Mouse (Mus musculus) ES-E14 (cell line): ENCODE measurements at regions not wholly inside any gene's neighbourhood (a gene's known extent, or its start where the extent isn't known, plus 50 kb on each side); places are given as distances from the start of the nearest gene placed in this dataset.

Experiments
- DNase-seq: peaks from one replicate; pipeline ENCODE4 v3.0.0-alpha.2; 2013; ENCODE audit warnings: low read depth, low spot score
- H3K27ac ChIP-seq: 2 replicates; pipeline ENCODE4 v1.5.1; 2012; ENCODE audit warnings: low read depth, mild to moderate bottlenecking, low read length, moderate library complexity, mixed read lengths; ENCODE audit not compliant: poor library complexity, insufficient read depth, severe bottlenecking
- H3K36me3 ChIP-seq: 2 replicates; pipeline ENCODE4 v1.6.1; 2012; ENCODE audit warnings: mild to moderate bottlenecking, low read length, moderate library complexity, mixed read lengths; ENCODE audit not compliant: control insufficient read depth, poor library complexity, insufficient read depth, severe bottlenecking
- H3K4me1 ChIP-seq, 2 experiments: fragments of 150-350 bp in 1 of 2; sonication (generic) in 1 of 2; 2 replicates each; pipeline ENCODE4 v1.6.1; 2012; ENCODE audit warnings: low read length in 2 of 2, mild to moderate bottlenecking in 1 of 2, mixed read lengths in 1 of 2; ENCODE audit not compliant: control insufficient read depth in 2 of 2, insufficient read depth in 2 of 2, poor library complexity in 1 of 2
- H3K4me3 ChIP-seq, 2 experiments: fragments of 150-350 bp in 1 of 2; sonication (generic) in 1 of 2; 2 replicates each; pipeline ENCODE4 v1.5.1; 2012; ENCODE audit warnings: low read length in 2 of 2, low read depth in 1 of 2, mild to moderate bottlenecking in 1 of 2, mixed read lengths in 1 of 2; ENCODE audit not compliant: insufficient read depth in 1 of 2, poor library complexity in 1 of 2, severe bottlenecking in 1 of 2
- H3K9ac ChIP-seq: 2 replicates; pipeline ENCODE4 v1.6.1; 2012; ENCODE audit warnings: low read depth, mild to moderate bottlenecking, low read length, mixed read lengths; ENCODE audit not compliant: poor library complexity, insufficient read depth, severe bottlenecking
- H3K9me3 ChIP-seq: fragments of 150-350 bp; sonication (generic); 2 replicates; pipeline ENCODE4 v1.6.1; 2012; ENCODE audit warnings: low read depth, mild to moderate bottlenecking, low read length; ENCODE audit not compliant: control insufficient read depth, insufficient read depth
- CHD2 ChIP-seq: IDR thresholded peaks from 2 replicates; pipeline ENCODE4 v1.6.1; 2014; ENCODE audit warnings: mild to moderate bottlenecking, low read depth, low read length, inconsistent platforms
- HCFC1 ChIP-seq: IDR thresholded peaks from 2 replicates; pipeline ENCODE4 v1.6.1; 2012; ENCODE audit warnings: low read length, inconsistent platforms, borderline replicate concordance; ENCODE audit not compliant: insufficient read depth
- MAFK ChIP-seq: IDR thresholded peaks from 2 replicates; pipeline ENCODE4 v1.6.1; 2014; ENCODE audit warnings: mild to moderate bottlenecking, low read depth, low read length, inconsistent platforms; ENCODE audit not compliant: insufficient read depth
- ZC3H11A ChIP-seq: IDR thresholded peaks from 2 replicates; pipeline ENCODE4 v1.6.1; 2012; ENCODE audit warnings: low read depth, mild to moderate bottlenecking, inconsistent platforms, low read length, borderline replicate concordance
- ZNF384 ChIP-seq: IDR thresholded peaks from 2 replicates; pipeline ENCODE4 v1.6.1; 2012; ENCODE audit warnings: low read depth, low read length, inconsistent platforms
- in situ Hi-C, 2 experiments: fragments of 600-800 bp; cut with MboI; formaldehyde crosslinking; loops; one replicate each; pipeline ENCODE4 v1.15.1; 2025; ENCODE audit warnings: low sequenced_read_pairs in 2 of 2, inconsistent platforms in 1 of 2; ENCODE audit not compliant: unreplicated experiment in 2 of 2

DNA sequence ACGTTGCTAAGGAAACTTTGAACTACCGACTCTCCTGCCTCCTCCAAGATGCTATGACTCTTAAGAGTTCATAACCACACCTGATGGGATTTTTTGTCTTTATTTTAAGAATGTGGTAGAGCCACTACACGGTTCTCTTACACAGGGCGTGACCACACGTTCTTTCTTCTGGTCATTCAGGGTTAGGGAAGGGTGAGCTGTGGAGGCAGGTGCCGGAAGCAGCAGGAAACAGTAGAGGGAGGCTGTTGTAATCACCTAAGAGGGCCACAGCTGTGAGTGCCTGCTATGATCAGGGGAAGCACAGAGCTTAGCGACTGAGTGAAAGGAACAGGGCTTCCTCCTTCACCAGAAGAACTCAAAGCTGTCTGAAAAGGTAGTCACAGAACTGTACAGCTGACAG is 50.6 kb upstream of the Larp1 start:
- no peak overlapping the region for H3K4me3 ChIP-seq
- in situ Hi-C loops, result loop anchor here in 1 of 2 experiments (5.0 to 10.0 kb wide), 2 partner anchors 59 to 137 kb away; partner anchors contain the start of gene Gm12248
- peak overlapping the region; percentile 10; the same call in 1 of the 2 replicates for H3K27ac ChIP-seq
- H3K9ac ChIP-seq, result no peak overlapping the region
- no peak for DNase-seq
- peaks cover 0 to 28% of the 10 kb centered on the region in 2 experiments; a peak in 2 of 4 replicates for H3K4me1 ChIP-seq
- H3K36me3 ChIP-seq, result no peaks in the 10 kb centered on the region
- no peaks in the 10 kb centered on the region for H3K9me3 ChIP-seq
- TF ChIP-seq ZNF384, result no peak
- TF ChIP-seq ZC3H11A, result no peak
- no peak for TF ChIP-seq HCFC1
- TF ChIP-seq CHD2, result no peak
- no peak for TF ChIP-seq MAFK

- peaks cover 0 to 30% of the 10 kb centered on the region in 2 experiments; a peak in 2 of 4 replicates for H3K4me1 ChIP-seq
- in situ Hi-C loops, result loop anchor here in 1 of 2 experiments (5.0 to 10.0 kb wide), 2 partner anchors 60 to 138 kb away; partner anchors contain the start of gene Gm12248
- H3K36me3 ChIP-seq, result no peaks in the 10 kb centered on the region
- H3K9ac ChIP-seq, result no peak overlapping the region
- H3K4me3 ChIP-seq, result no peak overlapping the region
- TF ChIP-seq HCFC1 (no peak), CHD2 (no peak)
- no peak overlapping the region; the same call in 1 of the 2 replicates for H3K27ac ChIP-seq
- peak; percentile 68 for DNase-seq
- H3K9me3 ChIP-seq, result no peaks in the 10 kb centered on the region
Observed at GRCm38 (mm10) chr11:57956909-57957308, 52.0 kb upstream of the Larp1 start.

GRCm38 (mm10) chr11:57956076-57956475 is 52.8 kb upstream of the Larp1 start:
- Histone ChIP-seq H3K36me3 (no peaks in the 10 kb centered on the region), H3K9me3 (no peaks in the 10 kb centered on the region), H3K4me3 (no peak overlapping the region), H3K27ac (peak overlapping the region; percentile 37; the same call in 1 of the 2 replicates), H3K4me1 (peaks cover 0 to 31% of the 10 kb centered on the region in 2 experiments; a peak in 2 of 4 replicates), H3K9ac (no peak overlapping the region)
- TF ChIP-seq ZNF384 (no peak), MAFK (no peak), CHD2 (no peak), HCFC1 (no peak), ZC3H11A (no peak)
- in situ Hi-C loops, result loop anchor here in 1 of 2 experiments (5.0 to 10.0 kb wide), 2 partner anchors 61 to 139 kb away; partner anchors contain the start of gene Gm12248
- no peak for DNase-seq

- Histone ChIP-seq H3K9me3 (no peaks in the 10 kb centered on the region), H3K36me3 (no peaks in the 10 kb centered on the region), H3K4me3 (no peak overlapping the region), H3K27ac (no peak overlapping the region; the same call in 1 of the 2 replicates), H3K4me1 (peaks cover 0 to 27% of the 10 kb centered on the region in 2 experiments; a peak in 2 of 4 replicates), H3K9ac (no peak overlapping the region)
- in situ Hi-C loops, result loop anchor here in 1 of 2 experiments (5.0 to 10.0 kb wide), 2 partner anchors 62 to 139 kb away; partner anchors contain the start of gene Gm12248
- no peak for TF ChIP-seq ZNF384
- TF ChIP-seq MAFK, result no peak
- TF ChIP-seq CHD2, result no peak
- TF ChIP-seq HCFC1, result no peak
- TF ChIP-seq ZC3H11A, result no peak
- DNase-seq, result no peak
Observed at GRCm38 (mm10) chr11:57955476-57955875, 53.4 kb upstream of the Larp1 start.
